Mouse (Mus musculus) cerebellum, adult 9-10 months (tissue): ENCODE data around the gene Ugcg.

Experiments
- DNase-seq: peaks from one replicate; pipeline ENCODE4 v3.0.0; 2022

Ugcg gene

GRCm38 (mm10) chr4:59188802-59189545 lies at the start of gene Ugcg:
Gene Ugcg, plus strand, starts transcription at chr4:59189257.
- DNase-seq: peak; percentile 76

GRCm38 (mm10) chr4:59149043-59149442 lies 40.0 kb upstream of the Ugcg start:
- no peak for DNase-seq

GRCm38 (mm10) chr4:59150907-59151306 lies 38.1 kb upstream of the Ugcg start:
- no peak for DNase-seq

GRCm38 (mm10) chr4:59151953-59152352 lies 37.1 kb upstream of the Ugcg start:
- no peak for DNase-seq

- no peak for DNase-seq
These were observed 32.0 kb upstream of the Ugcg start for GRCm38 (mm10) chr4:59156897-59157592.

- DNase-seq: no peak
These were observed 31.4 kb upstream of the Ugcg start for GRCm38 (mm10) chr4:59157654-59158053.

- DNase-seq: no peak
These were observed 28.8 kb upstream of the Ugcg start for GRCm38 (mm10) chr4:59160289-59160688.

- DNase-seq: no peak
These were observed 27.9 kb upstream of the Ugcg start for GRCm38 (mm10) chr4:59160959-59161670.

GRCm38 (mm10) chr4:59164034-59164433 lies 25.0 kb upstream of the Ugcg start:
- no peak for DNase-seq

GRCm38 (mm10) chr4:59167251-59167847 lies 21.7 kb upstream of the Ugcg start:
- no peak for DNase-seq

GRCm38 (mm10) chr4:59169981-59170380 lies 19.1 kb upstream of the Ugcg start:
- no peak for DNase-seq

GRCm38 (mm10) chr4:59172616-59173015 lies 16.4 kb upstream of the Ugcg start:
- no peak for DNase-seq

GRCm38 (mm10) chr4:59173181-59173922 lies 15.7 kb upstream of the Ugcg start:
- no peak for DNase-seq

GRCm38 (mm10) chr4:59175003-59175402 lies 14.1 kb upstream of the Ugcg start:
- DNase-seq: no peak

GRCm38 (mm10) chr4:59175929-59176328 lies 13.1 kb upstream of the Ugcg start:
- DNase-seq: no peak

GRCm38 (mm10) chr4:59177566-59177965 lies 11.5 kb upstream of the Ugcg start:
- DNase-seq: no peak

- DNase-seq: no peak
These were observed 7.5 kb upstream of the Ugcg start for GRCm38 (mm10) chr4:59181320-59182271.

GRCm38 (mm10) chr4:59185671-59186070 lies 3.4 kb upstream of the Ugcg start:
- DNase-seq: no peak

GRCm38 (mm10) chr4:59187289-59187688 lies 1.8 kb upstream of the Ugcg start:
- peak; percentile 50 for DNase-seq

- DNase-seq: no peak
These were observed 619 bp upstream of the Ugcg start for GRCm38 (mm10) chr4:59188474-59188801.

- DNase-seq: peak; percentile 59
These were observed 635 bp downstream of the Ugcg start for GRCm38 (mm10) chr4:59189546-59190237.
